Mouse (Mus musculus): ENCODE results near the gene Gdf7.

Gdf7 gene

GRCm38 (mm10) chr12:8327675-8328053, 25.9 kb upstream of the Gdf7 start:
- no peak for DNase-seq (ENCODE audit: low spot score in 2 of 2)

GRCm38 (mm10) chr12:8326825-8327674, 25.3 kb upstream of the Gdf7 start:
- DNase-seq (ENCODE audit: low spot score in 2 of 2) = peak; percentile 73 to 90

- no peak for DNase-seq (ENCODE audit: low spot score in 2 of 2)
Observed at GRCm38 (mm10) chr12:8325943-8326522, 24.3 kb upstream of the Gdf7 start.

- DNase-seq (ENCODE audit: low spot score in 2 of 2) = no peak
Observed at GRCm38 (mm10) chr12:8325245-8325942, 23.6 kb upstream of the Gdf7 start.

- DNase-seq (ENCODE audit: low spot score in 2 of 2) = no peak
Observed at GRCm38 (mm10) chr12:8324086-8324485, 22.3 kb upstream of the Gdf7 start.

- no peak for DNase-seq (ENCODE audit: low spot score in 2 of 2)
Observed at GRCm38 (mm10) chr12:8321506-8321905, 19.8 kb upstream of the Gdf7 start.

- peak; percentile 58 to 80 for DNase-seq (ENCODE audit: low spot score in 2 of 2)
Observed at GRCm38 (mm10) chr12:8320084-8320713, 18.4 kb upstream of the Gdf7 start.

- DNase-seq (ENCODE audit: low spot score in 2 of 2) = no peak
Observed at GRCm38 (mm10) chr12:8316541-8316940, 14.8 kb upstream of the Gdf7 start.

GRCm38 (mm10) chr12:8313773-8314172, 12.0 kb upstream of the Gdf7 start:
- peak in 1 of 2 experiments; percentile 26 for DNase-seq (ENCODE audit: low spot score in 2 of 2)

GRCm38 (mm10) chr12:8313270-8313771, 11.6 kb upstream of the Gdf7 start, which contains the start of gene Hs1bp3:
Gene Hs1bp3, plus strand, starts transcription at chr12:8313432.
- DNase-seq (ENCODE audit: low spot score in 2 of 2) = peak; percentile 73 to 92

GRCm38 (mm10) chr12:8312266-8312665, 10.5 kb upstream of the Gdf7 start:
- no peak for DNase-seq (ENCODE audit: low spot score in 2 of 2)

- DNase-seq (ENCODE audit: low spot score in 2 of 2) = no peak
Observed at GRCm38 (mm10) chr12:8310992-8311391, 9.2 kb upstream of the Gdf7 start.

- DNase-seq (ENCODE audit: low spot score in 2 of 2) = no peak
Observed at GRCm38 (mm10) chr12:8306910-8307309, 5.2 kb upstream of the Gdf7 start.

- peak; percentile 39 to 69 for DNase-seq (ENCODE audit: low spot score in 2 of 2)
Observed at GRCm38 (mm10) chr12:8306432-8306831, 4.7 kb upstream of the Gdf7 start.

GRCm38 (mm10) chr12:8305258-8305657, 3.5 kb upstream of the Gdf7 start:
- DNase-seq (ENCODE audit: low spot score in 2 of 2) = no peak

GRCm38 (mm10) chr12:8301011-8301814, 541 bp downstream of the Gdf7 start:
- DNase-seq (ENCODE audit: low spot score in 2 of 2) = no peak

- no peak for DNase-seq (ENCODE audit: low spot score in 2 of 2)
Observed at GRCm38 (mm10) chr12:8300521-8300920, 1.2 kb downstream of the Gdf7 start.

GRCm38 (mm10) chr12:8300111-8300480, 1.7 kb downstream of the Gdf7 start:
- DNase-seq (ENCODE audit: low spot score in 2 of 2) = no peak

GRCm38 (mm10) chr12:8299143-8300110, 2.3 kb downstream of the Gdf7 start:
- DNase-seq (ENCODE audit: low spot score in 2 of 2) = no peak
